Mouse (Mus musculus) lung, embryonic 16.5 days (tissue): Measurements from ENCODE around the gene Dglucy. TPM values are rescaled to one million over a fixed set of nuclear protein-coding genes. Genes with fewer than 3 reads are reported as not detected.

Experiments
- ATAC-seq: fragments of 200-750 bp; cut with Nextera tagmentation; 2 replicates; pipeline ENCODE4 v1.8.0; 2017; ENCODE audit warnings: low read depth, mild to moderate bottlenecking, moderate library complexity
- H3K27ac ChIP-seq: fragments of 300-500 bp; sonication (generic); 2 replicates; pipeline ENCODE4 v1.5.1; 2014; ENCODE audit warnings: mild to moderate bottlenecking, control low read depth, low read length
- H3K27me3 ChIP-seq: fragments of 300-500 bp; sonication (generic); 2 replicates; pipeline ENCODE4 v1.6.1; 2014; ENCODE audit warnings: low read depth, low read length, mixed read lengths; ENCODE audit not compliant: control insufficient read depth, insufficient read depth
- H3K36me3 ChIP-seq: fragments of 300-500 bp; sonication (generic); 2 replicates; pipeline ENCODE4 v1.6.1; 2014; ENCODE audit warnings: low read length; ENCODE audit not compliant: control insufficient read depth, insufficient read depth
- H3K4me1 ChIP-seq: fragments of 300-500 bp; sonication (generic); replicated peaks from 2 replicates; pipeline ENCODE4 v1.6.1; 2014; ENCODE audit warnings: low read length, mixed read lengths; ENCODE audit not compliant: control insufficient read depth, insufficient read depth
- H3K4me2 ChIP-seq: fragments of 300-500 bp; sonication (generic); 2 replicates; pipeline ENCODE4 v1.6.1; 2014; ENCODE audit warnings: low read depth, low read length, control low read depth
- H3K4me3 ChIP-seq: fragments of 300-500 bp; sonication (generic); 2 replicates; pipeline ENCODE4 v1.5.1; 2014; ENCODE audit warnings: mild to moderate bottlenecking, low read length, control low read depth
- H3K9ac ChIP-seq: fragments of 300-500 bp; sonication (generic); 2 replicates; pipeline ENCODE4 v1.6.1; 2014; ENCODE audit warnings: low read length, control low read depth
- H3K9me3 ChIP-seq: fragments of 300-500 bp; sonication (generic); 2 replicates; pipeline ENCODE4 v1.6.1; 2016; ENCODE audit warnings: low read length; ENCODE audit not compliant: control insufficient read depth
- WGBS: fragments of 180-500 bp; shearing (Covaris S2); extraction: QIAGEN DNeasy Blood & Tissue Kit; methylation state at CpG from one replicate; pipeline ENCODE4 v1.1.7; 2014; 5-methylcytosine and 5-hydroxymethylcytosine counted together
- polyA plus RNA-seq: library from polyadenylated mRNA; unstranded; fragments of >200 nt; fragmentation: Nextera tagmentation; extraction: Ambion mirVana; gene quantifications from 2 replicates; pipeline ENCODE4 v1.2.1, GENCODE M21; 2015

Gene Dglucy
- polyA plus RNA-seq, 1 experiment from 2014 or later = 5.7 TPM

- no peak for ATAC-seq
- Histone ChIP-seq H3K36me3 (peaks cover 16% of the 10 kb centered on the region; the same call in 1 of the 2 replicates), H3K9ac (no peak overlapping the region), H3K27ac (no peak overlapping the region), H3K4me1 (no peaks in the 10 kb centered on the region), H3K9me3 (no peaks in the 10 kb centered on the region), H3K27me3 (no peaks in the 10 kb centered on the region), H3K4me3 (no peak overlapping the region), H3K4me2 (no peak overlapping the region)
- 74% methylated on average over 15 of the region's 15 CpGs for WGBS
Measured at GRCm38 (mm10) chr12:100924646-100925339, 145.9 kb downstream of the Dglucy start.

GRCm38 (mm10) chr12:100925644-100926619 lies 147.1 kb downstream of the Dglucy start:
- peak; percentile 62 for ATAC-seq
- Histone ChIP-seq H3K4me2 (no peak overlapping the region), H3K9ac (no peak overlapping the region), H3K27ac (no peak overlapping the region), H3K4me3 (no peak overlapping the region), H3K27me3 (no peaks in the 10 kb centered on the region), H3K36me3 (peaks cover 26% of the 10 kb centered on the region; the same call in 1 of the 2 replicates), H3K9me3 (no peaks in the 10 kb centered on the region), H3K4me1 (no peaks in the 10 kb centered on the region)
- WGBS = 67% methylated on average over 14 of the region's 14 CpGs

DNA sequence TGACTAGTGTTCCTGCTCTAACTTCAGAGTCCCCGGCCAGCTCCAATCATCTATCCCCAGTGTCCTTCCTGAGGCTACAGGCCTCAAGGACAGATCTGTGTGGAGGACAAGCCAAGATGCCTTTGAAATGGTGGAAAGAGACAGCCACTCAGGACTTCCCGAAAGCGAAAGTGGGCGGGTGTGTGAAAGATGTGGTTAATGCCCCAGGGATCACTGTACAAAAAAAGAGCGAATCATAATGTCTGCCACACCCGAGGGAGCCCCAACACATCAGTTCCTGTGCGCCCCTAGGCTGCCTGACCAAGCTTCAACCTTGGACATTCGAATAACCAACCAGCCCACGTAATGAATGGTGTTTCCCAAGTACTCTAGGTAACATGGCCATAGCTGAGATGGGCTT lies 149.4 kb downstream of the Dglucy start:
- 87% methylated on average over 9 of the region's 9 CpGs for WGBS
- no peaks in the 10 kb centered on the region for H3K9me3 ChIP-seq
- no peak overlapping the region for H3K27ac ChIP-seq
- no peaks in the 10 kb centered on the region for H3K4me1 ChIP-seq
- peaks cover 27% of the 10 kb centered on the region for H3K36me3 ChIP-seq
- H3K4me2 ChIP-seq = no peak overlapping the region
- no peak overlapping the region for H3K4me3 ChIP-seq
- no peaks in the 10 kb centered on the region for H3K27me3 ChIP-seq
- ATAC-seq = no peak
- H3K9ac ChIP-seq = no peak overlapping the region

DNA sequence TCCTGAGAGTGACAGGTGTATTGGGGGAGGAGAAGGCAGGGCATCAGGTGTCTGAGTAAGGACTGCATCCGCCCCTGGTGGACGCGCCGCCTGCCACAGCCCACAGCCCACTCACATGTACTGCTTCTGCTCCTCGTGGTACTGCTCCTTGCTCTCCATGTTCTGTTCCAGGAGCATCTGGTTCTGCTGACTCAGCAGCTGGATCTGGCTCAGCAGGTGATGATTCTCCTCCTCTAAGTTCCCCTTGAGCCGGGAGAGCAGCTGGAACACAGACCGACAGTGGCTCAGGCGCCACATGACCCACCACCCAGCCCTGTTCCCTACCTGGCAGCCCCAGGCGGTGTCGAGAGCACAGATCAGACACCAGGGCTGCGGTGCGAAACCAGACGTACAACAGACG lies 152.8 kb downstream of the Dglucy start:
- no peak for ATAC-seq
- 91% methylated on average over 14 of the region's 14 CpGs for whole genome bisulfite sequencing
- no peaks in the 10 kb centered on the region for H3K4me1 ChIP-seq
- H3K9ac ChIP-seq = no peak overlapping the region
- no peak overlapping the region for H3K4me3 ChIP-seq
- H3K9me3 ChIP-seq = no peaks in the 10 kb centered on the region
- H3K36me3 ChIP-seq = peaks cover 22% of the 10 kb centered on the region
- H3K27me3 ChIP-seq = no peaks in the 10 kb centered on the region
- no peak overlapping the region for H3K4me2 ChIP-seq
- no peak overlapping the region for H3K27ac ChIP-seq

DNA sequence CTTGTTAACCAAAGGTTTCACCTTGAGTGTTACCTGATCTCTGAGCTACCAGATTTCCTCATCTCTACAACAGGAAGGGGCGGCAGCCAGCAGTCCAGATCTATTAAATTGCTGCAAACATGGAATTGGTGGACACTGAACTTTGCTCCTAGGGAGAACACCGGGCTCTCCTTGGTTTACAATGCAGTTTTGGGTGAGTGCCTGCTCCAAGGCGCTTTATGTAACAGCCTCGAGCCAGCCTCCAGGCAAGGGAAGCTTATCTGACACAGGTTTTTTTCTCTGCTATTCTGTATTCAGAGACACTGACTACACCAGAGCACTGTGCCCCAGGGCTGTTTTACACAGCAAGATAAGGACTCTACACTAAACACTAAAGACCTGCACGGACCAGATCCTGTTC lies 155.9 kb downstream of the Dglucy start:
- no peak overlapping the region for H3K9ac ChIP-seq
- H3K36me3 ChIP-seq = peaks cover 13% of the 10 kb centered on the region
- no peak overlapping the region for H3K4me2 ChIP-seq
- H3K4me3 ChIP-seq = no peak overlapping the region
- ATAC-seq = no peak
- no peak overlapping the region for H3K27ac ChIP-seq
- 85% methylated on average over 5 of the region's 5 CpGs for WGBS
- H3K4me1 ChIP-seq = peaks cover 5% of the 10 kb centered on the region; the same call in 1 of the 2 replicates
- no peaks in the 10 kb centered on the region for H3K9me3 ChIP-seq
- H3K27me3 ChIP-seq = no peaks in the 10 kb centered on the region

DNA sequence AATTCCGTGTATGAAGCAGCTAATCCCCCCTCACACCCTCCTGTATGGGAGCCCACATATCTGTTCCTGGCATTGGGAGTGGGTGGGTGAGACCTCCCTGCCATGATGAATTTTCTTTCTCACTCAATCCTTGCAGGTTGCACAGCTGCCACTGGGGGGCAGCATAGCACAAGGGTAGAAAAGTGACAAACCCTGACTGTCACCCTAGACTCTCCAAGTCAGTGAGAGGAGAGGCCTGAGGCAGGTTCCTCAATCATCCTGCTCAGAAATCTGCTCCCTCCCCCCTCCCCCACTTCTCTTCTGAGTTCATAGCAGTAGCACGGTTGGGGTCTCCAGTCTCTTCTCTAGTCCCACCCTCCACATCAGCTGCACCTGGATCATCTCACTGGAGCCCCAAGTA lies 157.3 kb downstream of the Dglucy start:
- Histone ChIP-seq H3K9me3 (no peaks in the 10 kb centered on the region), H3K27ac (no peak overlapping the region), H3K4me1 (peaks cover 5% of the 10 kb centered on the region; the same call in 1 of the 2 replicates), H3K9ac (no peak overlapping the region), H3K4me2 (no peak overlapping the region), H3K27me3 (no peaks in the 10 kb centered on the region), H3K4me3 (no peak overlapping the region), H3K36me3 (peaks cover 9% of the 10 kb centered on the region)
- ATAC-seq = peak; percentile 32; the same call in 1 of the 2 replicates
- 9% methylated on average over 1 of the region's 2 CpGs for WGBS

- peaks cover 5% of the 10 kb centered on the region; the same call in 1 of the 2 replicates for H3K4me1 ChIP-seq
- 80% methylated on average over 4 of the region's 4 CpGs for WGBS
- H3K36me3 ChIP-seq = peaks cover 9% of the 10 kb centered on the region
- no peak overlapping the region for H3K27ac ChIP-seq
- no peak overlapping the region for H3K4me3 ChIP-seq
- ATAC-seq = no peak
- no peaks in the 10 kb centered on the region for H3K27me3 ChIP-seq
- no peak overlapping the region for H3K4me2 ChIP-seq
- H3K9me3 ChIP-seq = no peaks in the 10 kb centered on the region
- no peak overlapping the region for H3K9ac ChIP-seq
Measured at GRCm38 (mm10) chr12:100936737-100937136, 157.9 kb downstream of the Dglucy start.

DNA sequence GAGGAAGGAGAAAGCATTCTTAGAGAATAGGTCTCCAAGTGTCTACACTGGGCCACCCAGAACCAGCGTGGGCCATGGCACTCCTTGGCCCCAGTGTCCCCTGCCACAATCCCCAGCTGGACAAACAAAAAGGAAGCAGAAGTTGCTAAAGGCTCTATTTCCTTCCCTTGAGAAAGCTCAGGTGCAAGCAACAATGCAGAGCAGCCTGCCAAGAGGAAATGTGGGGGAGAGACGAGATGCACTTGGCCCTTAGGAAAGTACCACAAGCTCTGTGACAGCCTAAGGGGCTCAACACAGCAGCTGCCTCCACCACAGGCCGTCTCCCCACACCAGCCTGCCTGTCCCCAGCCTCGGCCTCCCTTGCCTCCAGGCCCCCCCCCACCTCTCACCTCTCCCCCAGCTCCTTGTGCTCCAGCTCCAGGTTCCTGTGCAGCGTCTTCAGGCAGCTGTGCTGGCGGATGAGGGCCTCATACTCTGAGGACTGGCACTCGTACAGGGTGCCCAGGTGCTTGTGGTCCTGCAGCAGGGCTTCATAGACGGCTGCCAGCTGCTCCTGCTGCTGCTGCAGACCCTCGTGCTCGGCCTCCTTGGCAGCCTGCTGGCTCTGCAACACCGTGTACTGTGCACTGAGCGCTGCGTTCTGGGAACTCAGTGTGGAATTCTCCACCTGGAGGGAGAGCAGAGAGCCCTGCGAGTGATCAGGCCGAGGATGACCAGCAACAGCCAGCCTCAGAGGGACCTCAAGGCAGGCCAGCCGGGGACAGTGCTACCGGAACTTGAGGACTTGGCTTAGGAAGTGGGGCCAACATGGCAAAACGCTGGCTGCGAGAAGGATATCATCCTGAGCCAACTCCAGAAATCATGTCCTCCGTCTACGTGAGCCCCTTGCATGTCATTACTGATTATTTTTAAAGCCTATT lies 158.8 kb downstream of the Dglucy start:
- Histone ChIP-seq H3K4me3 (no peak overlapping the region), H3K4me1 (peaks cover 5% of the 10 kb centered on the region; the same call in 1 of the 2 replicates), H3K27ac (peak overlapping the region; percentile 80), H3K9me3 (no peaks in the 10 kb centered on the region), H3K9ac (no peak overlapping the region), H3K36me3 (peaks cover 9% of the 10 kb centered on the region), H3K27me3 (no peaks in the 10 kb centered on the region), H3K4me2 (no peak overlapping the region)
- ATAC-seq = peak; percentile 81
- 55% methylated on average over 21 of the region's 21 CpGs for WGBS
